Mouse (Mus musculus) heart, adult 18-20 months (tissue): ENCODE results near the gene Gpam. TPM values are rescaled to one million over a fixed set of nuclear protein-coding genes. Genes with fewer than 3 reads are reported as not detected.

ENCODE experiments used
- DNase-seq, 2 experiments: peaks; one replicate each; pipeline ENCODE4 v3.0.0; 2021 to 2022; ENCODE audit warnings: mixed read lengths in 1 of 2
- total RNA-seq, 2 experiments: library from RNA; stranded (reverse); gene quantifications; 2 replicates each; pipeline ENCODE4 v1.2.3; 2021

The Gpam gene
- total RNA-seq, 2 experiments from 2014 or later = 147 to 182 TPM

GRCm38 (mm10) chr19:55103081-55103830, 23.8 kb downstream of the Gpam start:
- peak; percentile 86 to 92 for DNase-seq

DNA sequence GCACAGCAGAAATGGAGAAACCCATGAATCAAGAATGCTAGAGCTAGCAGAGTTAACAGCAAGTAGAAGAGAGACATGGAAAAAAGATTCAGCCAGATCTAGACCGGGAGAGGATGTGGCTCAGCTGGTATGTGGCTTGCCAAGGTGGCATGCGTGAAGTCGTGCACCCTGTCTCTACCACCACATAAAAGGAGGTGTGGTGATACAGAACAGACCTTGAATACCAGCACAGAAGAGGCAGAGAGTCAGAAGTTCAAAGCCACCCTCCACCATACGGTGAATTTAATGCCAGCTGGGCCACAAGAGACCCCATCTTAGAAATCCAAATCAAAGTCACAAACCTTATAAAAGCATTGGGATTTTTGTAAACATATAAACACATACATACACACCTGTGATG, 25.4 kb downstream of the Gpam start:
- DNase-seq = peak in 1 of 2 experiments; percentile 20

- no peak for DNase-seq
Measured at GRCm38 (mm10) chr19:55100227-55101140, 26.6 kb downstream of the Gpam start.

GRCm38 (mm10) chr19:55099184-55100160, 27.6 kb downstream of the Gpam start:
- peak; percentile 82 to 85 for DNase-seq

DNA sequence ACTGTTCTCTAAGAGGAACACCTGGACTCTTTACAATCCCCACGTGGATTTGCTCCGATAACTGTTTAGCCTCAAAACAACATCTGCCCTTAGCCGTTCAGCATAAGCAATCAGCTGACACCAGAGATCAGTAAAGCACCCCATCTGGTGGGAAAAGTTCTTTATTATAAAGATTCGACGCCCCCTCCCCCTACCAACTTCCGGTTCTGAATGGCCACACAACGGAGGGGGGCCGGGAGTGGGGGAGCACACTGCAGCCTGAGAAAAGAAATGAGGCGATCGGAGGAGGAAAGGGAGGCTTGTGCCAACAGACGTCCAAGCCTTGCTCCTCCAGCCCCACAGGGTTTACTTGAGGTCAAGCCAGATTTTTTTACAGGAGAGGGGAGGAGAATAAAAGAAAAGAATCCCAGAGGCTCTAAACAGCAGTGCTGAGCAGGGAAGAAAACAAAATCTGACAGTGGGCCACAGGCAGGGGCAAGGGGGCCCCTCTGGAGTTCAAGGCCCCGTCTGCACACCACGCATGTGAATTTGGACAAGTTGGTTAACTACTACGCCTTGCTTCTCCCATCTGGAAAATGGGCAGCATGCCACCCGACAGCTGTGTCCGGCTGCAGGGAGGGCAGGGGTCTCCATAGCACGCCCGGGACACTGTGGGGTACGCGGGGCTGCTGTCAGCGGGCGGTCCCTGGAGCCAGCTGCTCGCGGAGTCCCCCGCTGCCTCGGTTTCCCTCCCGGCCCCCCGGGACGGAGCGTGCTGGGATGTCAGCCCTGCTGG, 28.4 kb downstream of the Gpam start:
- peak; percentile 59 to 76 for DNase-seq

DNA sequence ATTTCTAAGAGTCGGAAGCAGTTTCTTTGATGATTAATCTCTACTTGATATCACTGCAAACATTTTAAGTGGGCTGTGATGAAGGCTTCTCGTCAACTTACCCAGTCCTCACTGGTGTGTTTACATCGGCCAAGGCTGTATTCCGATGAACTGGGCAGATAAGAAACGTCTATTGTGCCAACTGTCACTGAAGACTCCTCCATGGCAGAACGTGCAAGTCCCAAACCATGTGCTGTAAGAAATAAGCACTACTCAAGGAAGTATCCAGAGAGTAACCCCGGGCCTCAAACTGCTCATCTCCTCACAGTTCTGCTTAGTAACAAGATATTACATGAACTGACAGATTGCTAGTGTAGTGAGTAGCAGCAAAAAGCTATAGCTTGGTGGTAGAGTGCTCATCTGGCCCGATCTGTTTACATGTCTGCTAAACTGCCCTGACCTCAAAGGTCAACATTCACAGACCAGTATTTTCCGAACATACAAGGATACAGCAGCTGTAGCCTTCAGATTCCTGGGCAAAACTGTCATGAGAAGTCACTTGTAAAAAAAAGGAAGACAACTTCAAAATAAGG, 29.6 kb downstream of the Gpam start:
- DNase-seq = no peak

DNA sequence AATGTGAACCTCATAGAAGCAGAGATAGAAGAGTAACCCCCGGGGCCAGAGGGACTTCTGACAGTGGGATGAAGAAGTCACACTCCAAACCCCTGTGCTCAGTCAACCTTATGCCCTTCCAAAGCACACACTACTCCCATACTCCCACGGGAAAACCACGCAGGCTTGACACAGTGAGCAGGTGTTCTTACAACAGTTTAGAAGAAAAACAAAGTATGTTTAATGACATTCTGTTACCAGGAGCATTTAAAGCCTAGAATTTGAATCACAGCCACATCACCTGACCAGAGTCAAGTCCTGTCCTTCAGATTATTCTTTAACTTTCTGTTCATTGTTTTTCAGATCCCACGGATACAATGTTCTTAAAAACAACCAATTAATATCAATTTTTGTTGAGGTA, 30.4 kb downstream of the Gpam start:
- DNase-seq = no peak

DNA sequence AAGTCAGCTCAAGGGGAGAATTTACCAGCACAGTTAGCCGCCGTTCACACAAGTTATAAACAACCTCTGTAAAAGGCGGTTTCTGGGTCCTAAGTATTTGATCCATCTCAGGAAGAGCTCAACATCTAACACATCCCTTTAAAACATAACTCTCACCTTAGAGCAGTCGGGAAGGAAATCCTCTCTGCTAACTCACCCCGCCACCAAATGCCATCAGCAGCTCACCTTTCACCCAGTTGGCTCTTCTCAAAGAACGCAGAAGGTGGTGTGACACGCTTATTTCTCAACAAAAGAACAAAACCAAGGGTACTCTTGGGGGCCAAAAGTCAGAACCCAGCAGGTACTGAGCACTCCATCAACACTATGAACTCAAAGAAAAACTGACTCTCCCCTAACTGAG, 31.5 kb downstream of the Gpam start:
- peak; percentile 49 to 53 for DNase-seq

- no peak for DNase-seq
Measured at GRCm38 (mm10) chr19:55091602-55092413, 35.2 kb downstream of the Gpam start.

DNA sequence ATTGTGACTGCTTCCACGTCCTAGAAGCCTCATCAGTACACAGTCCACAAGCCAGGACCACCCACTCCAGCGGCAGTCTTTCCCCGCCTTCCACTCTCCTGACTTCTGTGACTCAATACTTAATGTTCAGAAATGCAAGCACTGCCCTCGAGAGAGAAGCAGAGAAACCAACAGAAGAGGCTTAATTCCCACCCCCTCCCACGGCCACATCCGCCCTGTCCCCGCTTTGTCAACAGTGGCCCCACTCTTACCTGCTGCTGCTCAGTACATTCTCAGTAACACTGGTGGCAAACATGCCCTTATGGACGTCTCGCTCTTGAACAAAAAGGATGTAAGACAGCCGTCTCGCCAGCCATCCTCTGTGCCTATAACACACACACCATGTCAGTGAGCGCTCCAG, 36.2 kb downstream of the Gpam start:
- no peak for DNase-seq

DNA sequence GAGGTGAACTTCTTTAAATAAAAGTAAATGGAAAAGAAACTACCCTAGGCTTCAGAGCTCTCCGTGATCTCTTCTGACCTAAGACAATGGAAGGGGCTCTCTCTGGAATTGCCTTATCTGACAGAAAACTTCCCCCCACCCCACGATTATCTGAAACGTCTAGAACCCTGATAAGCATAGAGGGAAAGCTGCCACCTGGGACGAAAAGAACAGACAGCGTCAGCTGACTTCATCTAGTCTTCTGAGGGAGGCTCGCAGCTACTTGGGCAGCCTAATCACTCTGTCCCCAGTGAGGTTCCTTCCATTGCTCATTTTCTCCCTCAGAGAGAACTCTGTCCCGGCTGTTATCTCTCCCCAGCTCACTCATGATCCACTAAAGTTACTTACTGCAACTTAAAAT, 36.9 kb downstream of the Gpam start:
- no peak for DNase-seq

GRCm38 (mm10) chr19:55087776-55088175, 39.3 kb downstream of the Gpam start:
- no peak for DNase-seq

GRCm38 (mm10) chr19:55085857-55086185, 41.2 kb downstream of the Gpam start:
- DNase-seq = no peak

DNA sequence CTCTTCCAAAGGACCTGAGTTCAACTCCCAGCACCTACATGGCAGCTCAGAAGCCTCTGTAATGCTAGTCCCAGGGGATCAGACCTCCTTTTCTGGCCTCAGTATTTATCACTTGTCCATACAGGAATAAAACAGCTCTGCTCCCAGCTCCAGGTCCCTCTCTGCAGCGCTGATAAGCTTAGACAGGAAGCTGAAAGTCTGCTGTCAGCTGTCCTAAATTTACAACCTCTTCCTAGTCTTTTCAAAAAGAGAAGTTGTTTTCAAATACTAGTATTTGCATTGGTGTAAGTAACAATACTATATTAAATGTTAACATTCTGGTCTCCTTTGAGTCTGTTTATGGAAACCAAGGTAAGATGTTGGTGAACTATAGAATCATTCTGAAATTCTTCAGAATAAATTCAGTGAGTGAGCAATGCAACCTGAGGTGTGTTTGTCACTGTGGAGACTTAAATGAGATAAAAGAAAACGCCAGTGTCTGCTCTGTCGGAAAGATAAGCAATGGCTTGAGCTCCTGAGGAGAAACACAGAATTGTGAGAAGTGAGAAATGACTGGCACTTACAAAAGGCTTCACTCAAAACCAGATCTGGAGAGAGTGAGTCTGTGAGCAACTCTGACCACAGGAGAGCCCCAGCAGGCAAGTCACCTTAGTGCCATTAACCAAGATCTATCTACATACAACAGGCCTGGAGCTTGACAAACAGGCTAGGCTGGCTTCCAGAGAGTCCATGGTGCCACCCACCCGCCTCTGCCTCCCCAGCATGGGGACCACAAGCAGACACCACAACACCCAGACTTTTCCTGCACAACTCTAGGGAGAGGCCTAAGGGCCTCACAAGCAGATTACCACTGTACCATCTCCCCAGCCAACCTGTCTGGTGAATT, 41.8 kb downstream of the Gpam start:
- no peak for DNase-seq

DNA sequence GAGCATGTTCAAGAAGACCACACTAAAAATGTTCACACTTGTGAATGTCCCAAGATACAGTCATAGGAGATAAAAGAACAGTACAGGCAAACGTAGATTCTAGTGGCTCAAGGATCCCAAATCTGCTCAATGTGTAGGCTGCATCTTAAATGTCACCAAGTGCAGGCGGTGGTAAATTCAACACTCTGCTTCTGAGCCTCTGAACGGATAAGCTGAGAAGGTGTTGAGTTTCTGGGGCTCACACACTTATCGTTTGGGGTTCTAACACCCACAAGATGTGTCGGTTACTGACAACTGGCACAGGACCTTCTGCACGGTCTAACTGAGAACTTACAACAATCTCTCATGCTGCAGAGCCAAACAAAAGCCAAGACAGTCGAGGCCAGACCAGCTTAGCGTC, 50.2 kb downstream of the Gpam start:
- no peak for DNase-seq

GRCm38 (mm10) chr19:55073004-55073403, 54.0 kb downstream of the Gpam start:
- no peak for DNase-seq

GRCm38 (mm10) chr19:55069054-55069453, 58.0 kb downstream of the Gpam start:
- DNase-seq = no peak

- peak in 1 of 2 experiments; percentile 50 for DNase-seq
Measured at GRCm38 (mm10) chr19:55063272-55063671, 63.8 kb downstream of the Gpam start.

GRCm38 (mm10) chr19:55062501-55062900, 64.5 kb downstream of the Gpam start:
- no peak for DNase-seq
